Mouse (Mus musculus): Measurements from ENCODE around the gene Gm45021. TPM values are rescaled to one million over a fixed set of nuclear protein-coding genes. Genes with fewer than 3 reads are reported as not detected.

Gene Gm45021
- polyA plus RNA-seq, 1 experiment, result not detected

DNA sequence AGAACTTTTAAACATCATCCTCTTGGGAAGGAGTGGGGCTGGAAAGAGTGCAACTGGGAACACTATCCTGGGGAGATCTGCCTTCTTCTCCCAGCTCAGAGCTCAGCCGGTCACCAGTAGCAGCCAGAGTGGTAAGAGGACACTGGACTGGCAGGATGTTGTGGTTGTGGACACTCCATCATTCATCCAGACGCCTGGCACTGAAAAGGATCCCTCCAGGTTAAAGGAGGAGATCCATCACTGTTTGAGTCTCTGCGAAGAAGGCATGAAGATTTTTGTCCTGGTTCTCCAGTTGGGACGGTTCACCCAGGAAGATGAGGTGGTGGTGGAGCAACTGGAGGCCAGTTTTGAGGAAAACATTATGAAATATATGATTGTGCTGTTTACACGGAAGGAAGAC, 69.3 kb downstream of the Gm45021 start:
- no peak overlapping the region for H3ac ChIP-seq (ENCODE audit: control insufficient read depth, insufficient read length, low read depth)
- no peaks in the 10 kb centered on the region for H3K79me2 ChIP-seq (ENCODE audit: control insufficient read depth, insufficient read depth)
- no peaks in the 10 kb centered on the region for H3K79me3 ChIP-seq (ENCODE audit: low read depth)
- H3K36me3 ChIP-seq (ENCODE audit: control insufficient read depth, insufficient read depth), result no peaks in the 10 kb centered on the region
- no peaks in the 10 kb centered on the region for H3K27me3 ChIP-seq (ENCODE audit: control insufficient read depth, insufficient read depth, insufficient read length)
- TF ChIP-seq MYOD1 (IDR thresholded peaks at IDR 0.05; ENCODE audit: control insufficient read depth, insufficient read length, low read depth), result no peak
- TF ChIP-seq USF1 (IDR thresholded peaks at IDR 0.05; ENCODE audit: low read depth), result no peak
- no peak for TF ChIP-seq CEBPB (IDR thresholded peaks at IDR 0.05; ENCODE audit: low read depth)
- TF ChIP-seq FOSL1 (IDR thresholded peaks at IDR 0.05; ENCODE audit: insufficient read depth, low read length, poor library complexity, severe bottlenecking), result no peak
- TF ChIP-seq MAX (IDR thresholded peaks at IDR 0.05), result no peak
- TF ChIP-seq MYOG (IDR thresholded peaks at IDR 0.05; ENCODE audit: control insufficient read depth, extremely low read depth, insufficient read length), result no peak
- no peak for TF ChIP-seq CTCF (IDR thresholded peaks at IDR 0.05; ENCODE audit: control insufficient read depth, insufficient read depth, insufficient read length)
- H3K4me3 ChIP-seq (ENCODE audit: insufficient read depth, poor library complexity, severe bottlenecking), result no peak overlapping the region

Other genes with a start within 250 kb of the Gm45021 start
- gene Krba1, start 194.0 kb upstream of the Gm45021 start, polyA plus RNA-seq (2012; fragmentation: generic; extraction: Trizol), result 2.7 TPM
- gene Zfp467, start 143.8 kb upstream of the Gm45021 start, polyA plus RNA-seq (2012; fragmentation: generic; extraction: Trizol), result 0.75 TPM
- gene Sspo, start 141.4 kb upstream of the Gm45021 start, polyA plus RNA-seq (2012; fragmentation: generic; extraction: Trizol), result 0.13 TPM
- gene Atp6v0e2, start 52.0 kb upstream of the Gm45021 start, polyA plus RNA-seq (2012; fragmentation: generic; extraction: Trizol), result 3.3 TPM
- 6.2 TPM for gene Lrrc61, start 34.8 kb upstream of the Gm45021 start, polyA plus RNA-seq (2012; fragmentation: generic; extraction: Trizol)
- 0.08 TPM for gene Rarres2, start 16.8 kb upstream of the Gm45021 start, polyA plus RNA-seq (2012; fragmentation: generic; extraction: Trizol)
- gene Repin1, start 4.3 kb downstream of the Gm45021 start, polyA plus RNA-seq (2012; fragmentation: generic; extraction: Trizol), result 9.1 TPM
- 0.69 TPM for gene Gm44965, start 4.3 kb downstream of the Gm45021 start, polyA plus RNA-seq (2012; fragmentation: generic; extraction: Trizol)
- 1.8 TPM for gene Zfp775, start 12.5 kb downstream of the Gm45021 start, polyA plus RNA-seq (2012; fragmentation: generic; extraction: Trizol)
- gene AI854703, start 37.2 kb downstream of the Gm45021 start, polyA plus RNA-seq (2012; fragmentation: generic; extraction: Trizol), result 0.01 TPM
- not detected for gene Gimap8, start 57.6 kb downstream of the Gm45021 start, polyA plus RNA-seq (2012; fragmentation: generic; extraction: Trizol)
- 0.92 TPM for gene Gimap9, start 86.5 kb downstream of the Gm45021 start, polyA plus RNA-seq (2012; fragmentation: generic; extraction: Trizol)
- gene Gimap4, start 94.9 kb downstream of the Gm45021 start, polyA plus RNA-seq (2012; fragmentation: generic; extraction: Trizol), result 0.04 TPM
- not detected for gene Gimap6, start 118.6 kb downstream of the Gm45021 start, polyA plus RNA-seq (2012; fragmentation: generic; extraction: Trizol)
- not detected for gene Gm28053, start 129.0 kb downstream of the Gm45021 start, polyA plus RNA-seq (2012; fragmentation: generic; extraction: Trizol)
- not detected for gene Gimap7, start 129.0 kb downstream of the Gm45021 start, polyA plus RNA-seq (2012; fragmentation: generic; extraction: Trizol)
- not detected for gene Gimap1, start 149.4 kb downstream of the Gm45021 start, polyA plus RNA-seq (2012; fragmentation: generic; extraction: Trizol)
- not detected for gene Gimap5, start 156.6 kb downstream of the Gm45021 start, polyA plus RNA-seq (2012; fragmentation: generic; extraction: Trizol)
- not detected for gene Gimap3, start 181.2 kb downstream of the Gm45021 start, polyA plus RNA-seq (2012; fragmentation: generic; extraction: Trizol)

Data from C2C12 (cell line).